Mouse (Mus musculus): Measurements from ENCODE around the gene Rxrg.
A peak's percentile ranks its signal among the peaks of the same experiment; 100 is the strongest.

Gene Rxrg

DNA sequence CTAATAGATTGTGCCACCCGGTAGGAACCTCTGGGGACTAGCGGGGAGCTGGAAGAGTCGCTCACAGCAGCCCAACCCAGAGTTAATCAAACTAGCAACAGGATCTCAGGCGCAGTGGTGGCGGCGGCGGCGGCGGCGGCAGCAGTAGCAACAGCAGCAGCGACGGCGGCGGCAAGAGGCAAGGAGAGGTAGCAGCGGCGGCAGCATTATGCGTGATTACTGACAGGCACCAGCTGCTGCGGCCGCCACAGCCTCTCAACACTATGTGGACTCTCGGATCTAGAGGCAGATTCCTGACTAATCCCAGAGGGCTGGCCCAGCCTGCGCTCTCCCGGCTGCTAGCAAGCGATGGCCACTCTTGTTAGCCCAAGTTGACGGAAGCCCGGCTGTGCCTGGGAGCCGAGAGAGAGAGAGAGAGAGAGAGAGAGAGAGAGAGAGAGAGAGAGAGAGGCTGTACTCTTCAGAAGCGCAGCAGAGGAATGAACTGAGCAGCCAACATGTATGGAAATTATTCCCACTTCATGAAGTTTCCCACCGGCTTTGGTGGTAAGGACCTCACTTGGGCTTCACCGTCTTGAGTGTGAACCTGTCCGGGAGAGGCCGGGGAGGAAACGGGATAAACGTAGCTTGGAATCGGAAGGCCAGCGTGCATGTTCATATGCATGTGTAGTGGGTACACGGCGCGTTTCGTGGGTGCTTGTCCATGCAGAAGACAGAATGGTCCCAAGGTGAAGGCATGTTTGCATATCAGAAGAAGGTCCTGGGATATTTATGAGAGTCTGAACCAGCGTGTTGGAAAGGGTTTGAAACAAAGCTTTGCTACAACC is at the start of gene Rxrg:
Gene Rxrg, plus strand, starts transcription at position 130 of the 827 bp plus-strand sequence.
- DNase-seq (ENCODE audit: low spot score in 2 of 2): peak; percentile 60 to 65

DNA sequence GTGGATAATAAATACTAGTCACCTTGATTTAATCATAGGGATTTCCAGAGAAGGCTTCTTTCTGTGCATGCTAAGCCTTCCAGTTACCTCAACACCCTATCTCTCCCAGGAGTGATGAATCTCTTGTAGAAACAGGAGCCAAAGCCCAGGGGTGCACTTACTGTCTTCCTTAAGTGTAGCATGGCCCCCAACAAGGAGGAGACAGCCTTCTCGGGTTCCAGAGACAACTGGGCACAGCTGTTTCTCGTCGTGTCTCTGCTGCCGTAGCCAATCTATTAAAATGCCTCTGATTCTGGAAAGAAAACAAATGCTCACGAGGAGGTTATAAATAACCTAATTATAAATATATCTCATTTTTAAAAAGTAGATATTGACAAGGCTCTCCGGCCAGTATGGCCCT is 48.9 kb upstream of the Rxrg start:
- DNase-seq (ENCODE audit: low spot score in 2 of 2): no peak

- peak; percentile 37 to 61 for DNase-seq (ENCODE audit: low spot score in 2 of 2)
These were observed 46.6 kb upstream of the Rxrg start for GRCm38 (mm10) chr1:167551601-167552000.

DNA sequence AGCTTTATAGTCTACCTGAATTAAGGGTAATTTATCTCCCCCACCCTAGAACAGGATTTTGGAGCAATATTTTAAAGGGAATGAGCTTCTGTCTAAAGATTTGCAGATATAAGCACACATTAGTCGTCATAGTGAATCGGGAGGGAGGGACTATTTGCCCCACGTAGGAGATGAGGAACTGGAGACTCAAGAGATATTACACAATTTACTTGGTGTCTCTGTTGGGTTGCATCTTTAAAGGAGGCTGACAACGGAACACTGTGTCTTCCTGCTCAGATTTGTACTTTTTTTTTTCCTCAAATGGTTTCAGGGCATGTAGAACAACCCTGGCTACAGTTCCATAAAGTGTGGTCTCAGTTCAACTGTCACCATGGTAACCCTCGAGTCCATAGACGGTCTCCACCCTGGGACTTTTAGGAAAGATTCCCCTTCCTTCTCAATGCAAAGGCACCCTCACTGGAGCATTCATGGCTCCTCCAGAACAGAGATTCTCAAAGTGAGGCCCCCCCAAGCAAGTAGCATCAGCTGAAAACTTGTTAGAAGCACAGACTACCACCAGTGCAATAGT is 44.1 kb upstream of the Rxrg start:
- DNase-seq (ENCODE audit: low spot score in 2 of 2): no peak

DNA sequence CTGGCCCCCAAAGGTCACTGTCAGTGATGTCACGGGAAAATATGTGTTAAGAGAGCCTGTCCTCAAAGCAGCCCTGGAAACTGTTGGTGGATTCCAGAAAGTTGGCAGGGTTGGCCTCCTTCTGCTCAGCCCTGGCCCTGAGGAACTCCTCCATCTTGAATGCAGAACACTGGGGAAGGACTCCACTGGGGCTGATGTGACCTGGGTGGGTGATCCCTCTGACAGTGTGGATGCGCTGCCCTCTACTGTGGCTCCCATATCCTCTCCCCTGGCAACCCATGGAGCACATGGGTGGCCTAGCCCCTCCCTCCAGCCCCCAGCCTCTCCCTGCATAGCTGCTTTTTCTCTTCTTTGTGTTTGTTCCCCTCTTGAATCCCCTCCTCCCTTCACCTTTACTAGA is 31.6 kb upstream of the Rxrg start:
- DNase-seq (ENCODE audit: low spot score in 2 of 2): no peak

DNA sequence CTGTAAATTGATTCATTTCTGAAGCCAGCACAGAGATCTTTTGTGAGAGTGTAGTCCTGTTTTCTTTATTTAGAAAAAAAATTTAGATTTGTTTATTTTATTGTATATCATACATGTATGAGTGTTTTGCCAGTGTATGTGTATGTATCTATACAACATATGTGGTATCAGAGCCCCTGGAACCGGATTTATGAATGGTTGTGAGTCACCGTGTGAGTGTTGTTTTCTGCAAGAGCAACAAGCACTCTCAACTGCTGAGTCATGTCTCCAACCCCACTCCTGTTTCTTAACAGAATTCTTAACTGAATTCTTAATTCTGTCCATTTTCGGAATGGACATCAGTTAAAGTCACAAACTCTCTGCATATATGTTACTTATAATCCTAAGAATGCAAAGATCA is 19.1 kb upstream of the Rxrg start:
- no peak for DNase-seq (ENCODE audit: low spot score in 2 of 2)

- no peak for DNase-seq (ENCODE audit: low spot score in 2 of 2)
These were observed 15.0 kb upstream of the Rxrg start for GRCm38 (mm10) chr1:167583195-167583594.

DNA sequence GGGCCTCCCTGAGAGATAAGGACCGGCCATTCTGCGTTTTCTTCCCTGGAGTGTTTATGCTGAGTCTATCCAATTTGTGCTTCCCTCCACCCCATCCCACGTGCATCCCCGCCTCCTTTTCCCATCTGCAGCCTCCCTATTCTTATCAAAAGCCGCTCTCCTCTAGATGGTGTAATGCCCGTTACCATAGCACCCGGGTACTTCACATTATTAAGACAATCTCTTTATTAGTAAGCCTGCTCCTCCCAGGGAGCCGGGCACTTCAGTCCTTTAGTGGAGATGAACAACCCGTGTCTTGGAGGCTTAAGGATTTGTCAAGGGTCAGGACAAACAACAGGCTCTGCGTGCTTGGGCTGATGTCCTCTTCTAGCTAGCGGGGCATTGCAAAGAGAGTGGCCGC is 14.3 kb upstream of the Rxrg start:
- no peak for DNase-seq (ENCODE audit: low spot score in 2 of 2)

GRCm38 (mm10) chr1:167588747-167589558 is 9.2 kb upstream of the Rxrg start:
- DNase-seq (ENCODE audit: low spot score in 2 of 2): no peak

DNA sequence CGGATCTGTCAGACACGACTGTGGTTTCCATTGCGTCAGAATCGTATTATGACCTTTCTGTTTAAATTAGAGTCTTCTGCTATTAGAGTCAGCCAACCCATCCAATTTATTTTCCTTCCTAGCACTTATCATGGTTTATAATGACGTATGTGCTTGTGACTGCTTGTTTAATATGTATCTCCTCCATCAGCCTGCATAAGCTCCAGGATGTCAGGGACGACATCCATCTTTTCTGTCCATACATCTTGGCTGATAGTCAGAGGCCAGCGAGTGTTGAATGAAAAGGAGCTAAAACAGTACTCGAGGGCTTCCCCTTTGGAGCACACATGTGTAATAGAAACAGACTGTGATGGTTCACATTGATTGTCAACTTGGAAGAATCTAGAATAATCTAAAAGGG is 6.0 kb upstream of the Rxrg start:
- no peak for DNase-seq (ENCODE audit: low spot score in 2 of 2)

DNA sequence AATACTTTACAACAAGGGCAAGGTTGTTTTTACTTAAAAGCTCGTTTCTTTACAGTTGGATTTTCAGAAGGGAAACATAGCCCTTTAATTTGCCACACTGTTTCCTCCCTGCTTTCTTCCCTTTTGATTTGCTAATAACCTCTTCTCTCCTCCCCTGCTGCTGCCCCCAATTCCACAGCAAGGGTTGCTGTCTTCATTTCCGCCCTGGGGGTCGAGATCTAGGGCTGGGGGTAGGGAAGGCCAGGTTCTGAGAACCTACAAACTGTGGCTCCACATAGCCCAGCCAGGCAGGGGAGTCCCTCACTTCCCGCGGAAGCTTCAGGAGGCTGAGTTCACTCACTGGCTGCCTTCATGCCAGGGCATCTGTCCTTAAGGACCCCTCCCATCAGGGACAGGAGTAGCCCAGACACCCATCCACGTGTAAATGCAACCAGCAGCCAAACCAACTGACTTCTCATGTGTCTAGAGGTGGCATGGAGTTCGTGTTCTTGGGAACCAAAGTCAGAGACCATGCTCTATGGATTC is 1.1 kb downstream of the Rxrg start:
- DNase-seq (ENCODE audit: low spot score in 2 of 2): no peak

DNA sequence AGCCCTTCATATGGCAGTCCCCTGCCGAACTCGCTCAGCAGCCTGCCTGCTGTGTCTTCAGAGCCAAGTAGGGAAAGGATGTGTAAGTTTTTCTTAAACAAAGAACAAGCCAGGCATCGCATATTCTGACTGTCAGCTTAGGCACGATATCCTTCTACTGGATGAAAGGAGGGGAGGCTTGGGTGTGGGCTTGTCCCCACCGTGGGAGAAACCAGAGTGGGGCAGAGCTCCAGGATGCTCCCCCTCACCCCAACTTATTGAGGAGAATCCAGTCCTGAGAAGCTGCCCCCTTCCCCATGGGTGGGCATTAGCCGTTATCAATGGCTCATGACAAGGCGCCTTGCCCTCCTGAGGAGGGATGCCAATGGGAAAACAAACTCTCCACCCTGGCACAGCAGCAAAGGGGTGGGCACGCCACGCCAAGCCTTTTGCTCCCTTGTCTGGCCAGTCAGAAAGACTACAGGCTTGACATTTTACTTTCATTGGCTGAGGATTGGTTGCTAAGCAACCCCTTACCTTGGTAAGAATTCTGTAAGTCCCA is 10.1 kb downstream of the Rxrg start:
- DNase-seq (ENCODE audit: low spot score in 2 of 2): peak; percentile 57 to 64

DNA sequence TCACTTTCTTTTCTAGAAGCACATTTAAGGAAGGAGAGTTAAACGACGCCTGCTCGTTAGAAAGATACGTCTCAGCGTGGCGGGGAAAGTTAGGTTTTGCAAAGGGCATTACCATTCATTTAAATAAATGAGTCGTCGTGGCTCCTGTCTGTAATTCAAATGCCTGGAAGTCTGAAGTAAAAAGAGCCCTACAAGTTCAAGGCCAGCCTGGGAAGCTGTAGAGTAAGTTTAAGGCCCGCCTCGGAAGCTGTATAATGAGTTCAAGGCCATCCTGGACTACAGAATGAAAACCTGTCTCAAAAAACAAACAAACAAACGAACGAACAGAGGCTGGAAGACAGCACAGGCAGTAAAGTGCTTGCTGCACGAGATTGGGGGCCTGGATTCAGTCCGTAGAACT is 18.9 kb downstream of the Rxrg start:
- DNase-seq (ENCODE audit: low spot score in 2 of 2): no peak

DNA sequence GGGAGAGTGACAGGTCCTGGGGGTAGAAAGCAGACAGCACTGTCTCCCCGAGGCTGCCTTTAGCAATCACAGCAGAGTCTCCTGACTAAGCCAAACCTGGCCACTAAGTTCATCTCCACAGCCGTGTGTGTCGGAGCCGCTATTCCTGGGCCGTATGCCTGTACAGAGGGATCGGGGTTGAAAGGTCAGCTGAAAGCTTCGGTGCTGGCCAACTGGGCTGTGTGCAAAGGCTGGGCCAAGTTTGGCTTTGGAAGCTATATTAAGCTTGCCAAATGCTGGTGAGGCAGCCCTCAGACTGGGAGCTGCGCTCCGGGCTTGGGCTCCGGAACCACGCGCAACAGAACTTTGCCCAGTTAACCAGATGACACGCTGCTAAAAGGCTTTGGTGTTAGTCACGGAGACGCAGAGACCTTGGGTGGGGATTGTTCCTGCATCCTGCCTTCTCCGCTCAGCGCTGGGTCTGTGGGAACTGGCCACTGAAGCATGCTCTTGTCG is 19.9 kb downstream of the Rxrg start:
- DNase-seq (ENCODE audit: low spot score in 2 of 2): peak in 1 of 2 experiments; percentile 22

- DNase-seq (ENCODE audit: low spot score in 2 of 2): no peak
These were observed 22.1 kb downstream of the Rxrg start for GRCm38 (mm10) chr1:167620206-167620795.

GRCm38 (mm10) chr1:167625098-167625497 is 26.9 kb downstream of the Rxrg start:
- DNase-seq (ENCODE audit: low spot score in 2 of 2): no peak

GRCm38 (mm10) chr1:167631765-167632164 is 33.6 kb downstream of the Rxrg start:
- no peak for DNase-seq (ENCODE audit: low spot score in 2 of 2)

GRCm38 (mm10) chr1:167635702-167636101 is 37.5 kb downstream of the Rxrg start:
- DNase-seq (ENCODE audit: low spot score in 2 of 2): no peak

DNA sequence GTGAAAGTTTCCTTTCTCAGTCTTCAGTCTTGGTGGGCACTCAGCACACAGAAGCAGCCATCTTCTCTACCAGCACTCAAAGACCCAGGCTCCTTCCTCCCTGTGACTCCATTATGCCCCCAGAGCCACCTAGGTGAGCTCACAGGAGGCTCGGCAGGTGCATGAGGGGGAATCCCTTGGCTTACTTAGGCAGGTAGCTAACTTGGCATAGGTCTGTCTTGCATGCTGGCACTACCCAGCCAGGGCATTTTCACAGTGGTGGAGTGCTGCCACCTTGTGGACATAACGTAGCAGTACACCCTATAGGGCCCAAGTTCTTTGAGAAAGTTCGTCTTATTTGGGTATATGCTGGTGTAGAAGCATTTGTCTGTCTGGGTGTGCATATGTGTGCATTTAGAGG is 38.8 kb downstream of the Rxrg start:
- DNase-seq (ENCODE audit: low spot score in 2 of 2): peak; percentile 73 to 85

GRCm38 (mm10) chr1:167638053-167638452 is 39.9 kb downstream of the Rxrg start:
- DNase-seq (ENCODE audit: low spot score in 2 of 2): peak; percentile 27 to 46

GRCm38 (mm10) chr1:167638901-167639300 is 40.7 kb downstream of the Rxrg start:
- DNase-seq (ENCODE audit: low spot score in 2 of 2): no peak

Data from frontal cortex, postnatal 36 days (tissue).